7 mouse cellular contexts compared by ENCODE assay signal in the genomic region with DNA sequence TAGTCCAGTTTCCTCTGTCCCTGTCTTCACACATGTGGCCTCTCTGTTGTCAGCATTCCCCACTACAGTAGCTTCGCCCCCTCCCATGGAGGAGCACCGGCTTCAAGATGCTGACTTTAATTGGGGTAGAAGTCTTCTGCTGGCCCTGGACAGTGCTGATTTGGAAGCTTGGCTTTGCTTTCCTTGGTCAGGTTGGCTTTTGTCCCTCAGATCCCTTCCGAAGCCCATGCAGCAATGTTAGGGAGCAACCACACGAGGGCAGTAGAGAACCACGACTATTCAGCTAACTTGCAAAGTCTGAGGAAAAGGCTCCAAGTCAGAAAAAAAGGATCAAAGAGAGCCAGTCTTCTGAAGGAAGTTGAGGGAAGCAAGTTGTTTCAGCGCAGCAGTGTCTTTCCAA. TPM values are rescaled to one million over a fixed set of nuclear protein-coding genes. Genes with fewer than 3 reads are reported as not detected.
DNase-seq lines count a peak whose midpoint lies in the region; ATAC-seq lines count a peak whose summit lies in the region.

No protein-coding gene starts in this region.

- H3K9me3 ChIP-seq in forebrain, embryonic 16.5 days (ENCODE audit: control insufficient read depth, low read length): no peaks in the 10 kb centered on the region

- no peak overlapping the region for H3K27ac ChIP-seq in forebrain, embryonic 16.5 days (ENCODE audit: low read length)

- H3K9ac ChIP-seq in forebrain, embryonic 16.5 days (replicated peaks; ENCODE audit: low read depth, low read length): no peak overlapping the region

- no peaks in the 10 kb centered on the region for H3K27me3 ChIP-seq in forebrain, embryonic 16.5 days (replicated peaks; ENCODE audit: control insufficient read depth, insufficient read depth, low read length)

- no peak overlapping the region for H3K4me2 ChIP-seq in forebrain, embryonic 16.5 days (ENCODE audit: low read length)

- peak; percentile 95 for DNase-seq in NIH3T3 (ENCODE audit: low read depth)
- peak; percentile 70 for DNase-seq in c-Kit-positive CD71-negative TER-119-negative erythroid progenitor cells, embryonic 14.5 days (ENCODE audit: low read depth)
- DNase-seq in heart, postnatal 4 days: peak; percentile 88
- peak; percentile 55 for DNase-seq in layer of hippocampus, adult 9-10 months (ENCODE audit: low spot score)
- peak; percentile 78 for DNase-seq in lung, postnatal 36 days
- DNase-seq in right cerebral cortex, adult 2 months (ENCODE audit: low spot score in 2 of 2): peak; percentile 67 to 88

- H3K4me1 ChIP-seq in forebrain, embryonic 16.5 days (replicated peaks; ENCODE audit: control insufficient read depth, insufficient read depth, low read length): no peaks in the 10 kb centered on the region

- 11% methylated on average over 6 of the region's 6 CpGs for WGBS in forebrain, embryonic 16.5 days

- peak; percentile 61 for ATAC-seq in forebrain, embryonic 16.5 days

- H3K4me3 ChIP-seq in forebrain, embryonic 16.5 days (replicated peaks; ENCODE audit: low read length): no peak overlapping the region

- H3K36me3 ChIP-seq in forebrain, embryonic 16.5 days (ENCODE audit: control insufficient read depth, insufficient read depth): no peaks in the 10 kb centered on the region

RNA-seq across cellular contexts. Expression of gene Mrpl33, which starts 33.2 kb away (rescaled TPM):
- polyA plus RNA-seq in forebrain, embryonic 16.5 days (2015; fragmentation: Nextera tagmentation; extraction: Ambion mirVana): 196 and 213 TPM in 2 replicates
- total RNA-seq in heart, postnatal 4 days (2021): 100 to 1,000 TPM; 276 to 287 TPM

RNA-seq across cellular contexts. Expression of gene Supt7l, which starts 35.9 kb away (rescaled TPM):
- polyA plus RNA-seq in forebrain, embryonic 16.5 days (2015; fragmentation: Nextera tagmentation; extraction: Ambion mirVana): 28.5 and 29.4 TPM in 2 replicates
- 10 to 100 TPM; 16.1 to 16.4 TPM for total RNA-seq in heart, postnatal 4 days (2021)

RNA-seq across cellular contexts. Expression of gene Slc4a1ap, which starts 36.7 kb away (rescaled TPM):
- 29.7 and 32.7 TPM in 2 replicates for polyA plus RNA-seq in forebrain, embryonic 16.5 days (2015; fragmentation: Nextera tagmentation; extraction: Ambion mirVana)
- total RNA-seq in heart, postnatal 4 days (2021): 10 to 100 TPM; 21.2 to 21.4 TPM
